Mouse (Mus musculus): ENCODE measurements at regions not wholly inside any gene's neighbourhood (a gene's known extent, or its start where the extent isn't known, plus 50 kb on each side); places are given as distances from the start of the nearest gene placed in this dataset.

- Histone ChIP-seq H3K9me3 (replicated peaks; ENCODE audit: insufficient read depth, low read length) (no peaks in the 10 kb centered on the region), H3K27ac (ENCODE audit: control insufficient read depth, low read depth, low read length) (no peak overlapping the region), H3K36me3 (ENCODE audit: control insufficient read depth in 1 of 2, insufficient read depth in 2 of 2, low read length in 2 of 2) (no peaks in the 10 kb centered on the region), H3K27me3 (ENCODE audit: control insufficient read depth in 1 of 2, insufficient read depth in 2 of 2, low read length in 2 of 2) (peaks cover 0 to 2% of the 10 kb centered on the region in 2 experiments), H3K4me3 (ENCODE audit: control insufficient read depth in 1 of 2, insufficient read depth in 1 of 2, low read depth in 2 of 2, low read length in 2 of 2) (no peak overlapping the region), H3K9ac (ENCODE audit: control insufficient read depth, low read depth, low read length, poor library complexity, severe bottlenecking) (no peak overlapping the region), H3K79me2 (ENCODE audit: control insufficient read depth, insufficient read depth, low read length, poor library complexity) (no peaks in the 10 kb centered on the region), H3K4me1 (ENCODE audit: control insufficient read depth in 1 of 2, insufficient read depth in 2 of 2, low read length in 2 of 2) (peaks cover 0 to 3% of the 10 kb centered on the region in 2 experiments; a peak in 1 of 4 replicates)
- DNase-seq (ENCODE audit: low read depth, low spot score) = no peak
- TF ChIP-seq BHLHE40 (IDR thresholded peaks at IDR 0.05; ENCODE audit: borderline replicate concordance, low read depth, low read length) = no peak
- peak; percentile 29; the same call in 1 of the 2 replicates for TF ChIP-seq MAFK (IDR thresholded peaks at IDR 0.05; ENCODE audit: borderline replicate concordance, low read depth, low read length)
Observed at GRCm38 (mm10) chr13:34462206-34462807, 117.3 kb upstream of the Slc22a23 start.

GRCm38 (mm10) chr13:34460969-34461368 is 116.0 kb upstream of the Slc22a23 start:
- no peaks in the 10 kb centered on the region for H3K36me3 ChIP-seq (ENCODE audit: control insufficient read depth in 1 of 2, insufficient read depth in 2 of 2, low read length in 2 of 2)
- peaks cover 0 to 3% of the 10 kb centered on the region in 2 experiments; a peak in 1 of 4 replicates for H3K4me1 ChIP-seq (ENCODE audit: control insufficient read depth in 1 of 2, insufficient read depth in 2 of 2, low read length in 2 of 2)
- H3K27me3 ChIP-seq (ENCODE audit: control insufficient read depth in 1 of 2, insufficient read depth in 2 of 2, low read length in 2 of 2) = peaks cover 0 to 2% of the 10 kb centered on the region in 2 experiments
- DNase-seq (ENCODE audit: low read depth, low spot score) = no peak
- TF ChIP-seq USF2 (IDR thresholded peaks at IDR 0.05; ENCODE audit: borderline replicate concordance in 1 of 2, insufficient read depth in 1 of 2, low read depth in 1 of 2, low read length in 2 of 2) (no peak), POLR2AphosphoS5 (IDR thresholded peaks at IDR 0.05; ENCODE audit: borderline replicate concordance, low read depth, low read length) (no peak), MAX (IDR thresholded peaks at IDR 0.05; ENCODE audit: low read length) (no peak), SMC3 (IDR thresholded peaks at IDR 0.05; ENCODE audit: low read depth, low read length) (no peak), EP300 (IDR thresholded peaks at IDR 0.05; ENCODE audit: low read depth in 1 of 2, low read length in 2 of 2) (no peak), ZNF384 (IDR thresholded peaks at IDR 0.05; ENCODE audit: low read depth, low read length) (no peak), RAD21 (IDR thresholded peaks at IDR 0.05; ENCODE audit: low read depth, low read length) (no peak), MYC (IDR thresholded peaks at IDR 0.05; ENCODE audit: low read depth, low read length) (no peak), ZMIZ1 (IDR thresholded peaks at IDR 0.05; ENCODE audit: low read depth, low read length) (no peak), ELF1 (IDR thresholded peaks at IDR 0.05; ENCODE audit: low read depth, low read length) (no peak), NRF1 (IDR thresholded peaks at IDR 0.05; ENCODE audit: insufficient read depth, low read depth, low read length, poor library complexity, severe bottlenecking) (no peak), ZKSCAN1 (IDR thresholded peaks at IDR 0.05; ENCODE audit: low read depth, low read length) (no peak), POLR2AphosphoS2 (IDR thresholded peaks at IDR 0.05; ENCODE audit: low read length) (no peak), HCFC1 (IDR thresholded peaks at IDR 0.05; ENCODE audit: low read depth, low read length) (no peak), GATA1 (IDR thresholded peaks at IDR 0.05; ENCODE audit: low read depth, low read length) (no peak), ETS1 (IDR thresholded peaks at IDR 0.05; ENCODE audit: low read depth, low read length) (no peak), MEF2A (IDR thresholded peaks at IDR 0.05; ENCODE audit: extremely low read depth, insufficient replicate concordance, low read depth, low read length, poor library complexity, severe bottlenecking) (no peak), MAZ (IDR thresholded peaks at IDR 0.05; ENCODE audit: low read depth, low read length) (no peak)
- no peaks in the 10 kb centered on the region for H3K9me3 ChIP-seq (replicated peaks; ENCODE audit: insufficient read depth, low read length)
- no peak overlapping the region for H3K4me3 ChIP-seq (ENCODE audit: control insufficient read depth in 1 of 2, insufficient read depth in 1 of 2, low read depth in 2 of 2, low read length in 2 of 2)
- H3K27ac ChIP-seq (ENCODE audit: control insufficient read depth, low read depth, low read length) = no peak overlapping the region
- H3K79me2 ChIP-seq (ENCODE audit: control insufficient read depth, insufficient read depth, low read length, poor library complexity) = no peaks in the 10 kb centered on the region
- H3K9ac ChIP-seq (ENCODE audit: control insufficient read depth, low read depth, low read length, poor library complexity, severe bottlenecking) = no peak overlapping the region
